Mouse (Mus musculus) limb, embryonic 10.5 days (tissue): ENCODE measurements around the gene Pnn. TPM values are rescaled to one million over a fixed set of nuclear protein-coding genes. Genes with fewer than 3 reads are reported as not detected.
A peak's percentile ranks its signal among the peaks of the same experiment; 100 is the strongest.

ENCODE experiments used
- DNase-seq: peaks from one replicate; pipeline ENCODE4 v3.0.0-alpha.2; 2017; ENCODE audit warnings: low spot score
- H3K27ac ChIP-seq: fragments of 300-500 bp; sonication (generic); 2 replicates; pipeline ENCODE4 v1.5.1; 2016; ENCODE audit warnings: mild to moderate bottlenecking
- H3K27me3 ChIP-seq: fragments of 300-500 bp; sonication (generic); 2 replicates; pipeline ENCODE4 v1.6.1; 2016; ENCODE audit warnings: low read depth, mild to moderate bottlenecking; ENCODE audit not compliant: poor library complexity, severe bottlenecking
- H3K36me3 ChIP-seq: fragments of 300-500 bp; sonication (generic); 2 replicates; pipeline ENCODE4 v1.6.1; 2016; ENCODE audit warnings: mild to moderate bottlenecking, moderate library complexity
- H3K4me1 ChIP-seq: fragments of 300-500 bp; sonication (generic); 2 replicates; pipeline ENCODE4 v1.6.1; 2016
- H3K4me3 ChIP-seq: fragments of 300-500 bp; sonication (generic); 2 replicates; pipeline ENCODE4 v1.5.1; 2016; ENCODE audit warnings: mild to moderate bottlenecking, moderate library complexity
- H3K9me3 ChIP-seq: fragments of 300-500 bp; sonication (generic); replicated peaks from 2 replicates; pipeline ENCODE4 v1.6.1; 2016; ENCODE audit warnings: mild to moderate bottlenecking
- WGBS: fragments of 180-500 bp; shearing (Covaris S2); methylation state at CpG from one replicate; pipeline ENCODE4 v1.1.7; 2016; 5-methylcytosine and 5-hydroxymethylcytosine counted together
- polyA plus RNA-seq: library from polyadenylated mRNA; unstranded; fragments of >200 nt; fragmentation: Nextera tagmentation; extraction: Ambion mirVana; gene quantifications from 2 replicates; pipeline ENCODE4 v1.2.1, GENCODE M21; 2016

Gene Pnn
- polyA plus RNA-seq, result 97.8 and 113 TPM in 2 replicates

DNA sequence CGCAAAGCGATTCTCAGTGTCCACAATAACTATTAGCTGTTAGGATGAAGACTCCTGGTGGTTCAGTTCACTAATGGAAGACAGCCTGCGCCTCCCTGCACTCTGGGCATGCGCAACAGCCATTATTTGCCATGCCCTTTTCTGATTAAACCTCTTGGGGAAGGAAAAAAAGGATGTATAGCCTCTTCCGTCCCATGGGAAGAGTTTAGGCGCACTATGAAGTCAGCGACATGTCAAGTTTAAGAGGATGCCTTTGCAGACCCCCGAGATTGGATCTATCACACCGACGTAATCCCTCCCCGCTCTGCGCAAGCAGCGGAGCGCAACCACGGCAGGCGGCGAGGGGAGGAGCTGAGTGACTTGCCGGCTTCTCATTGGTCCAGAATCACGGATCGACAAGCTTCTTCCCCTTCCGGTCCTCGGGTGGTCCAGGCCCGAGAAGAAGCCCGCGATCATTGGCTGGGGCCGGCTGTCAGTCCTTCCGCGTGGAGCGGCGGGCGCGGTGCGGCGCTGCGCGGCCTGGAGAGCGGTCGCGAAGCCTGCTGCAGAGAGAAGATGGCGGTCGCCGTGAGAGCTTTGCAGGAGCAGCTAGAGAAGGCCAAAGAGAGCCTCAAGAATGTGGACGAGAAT is at the start of gene Pnn:
Gene Pnn, plus strand, starts transcription at position 437 of the 630 bp plus-strand sequence.
- WGBS, result under 1% methylated on average over 43 of the region's 43 CpGs

DNA sequence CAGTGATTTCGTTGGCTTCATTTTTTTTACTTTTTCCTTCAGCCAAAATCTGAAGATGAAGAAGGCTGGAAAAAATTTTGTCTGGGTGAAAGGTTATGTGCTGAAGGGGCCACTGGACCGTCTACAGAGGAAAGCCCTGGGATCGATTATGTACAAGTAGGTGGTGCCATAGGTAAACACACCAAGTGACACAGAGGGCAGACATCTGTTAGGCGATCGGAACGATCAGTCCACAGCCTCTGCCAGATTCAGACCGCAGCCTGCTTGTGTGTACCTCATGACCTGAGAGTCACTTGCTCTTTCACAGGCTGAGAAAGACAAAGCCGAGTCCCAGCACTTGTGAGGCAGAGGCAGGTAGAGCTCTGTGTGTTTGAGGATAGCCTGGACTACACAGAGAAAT is 48.7 kb upstream of the Pnn start:
- WGBS, result 79% methylated on average over 8 of the region's 8 CpGs
- no peak for DNase-seq
- peaks cover 80% of the 10 kb centered on the region for H3K36me3 ChIP-seq
- no peak overlapping the region for H3K27ac ChIP-seq
- no peak overlapping the region for H3K4me3 ChIP-seq
- no peaks in the 10 kb centered on the region for H3K27me3 ChIP-seq
- no peaks in the 10 kb centered on the region for H3K9me3 ChIP-seq
- H3K4me1 ChIP-seq, result no peaks in the 10 kb centered on the region; the same call in 1 of the 2 replicates

More for the DNA sequence above, at the start of gene Pnn:
- peaks cover 10% of the 10 kb centered on the region for H3K4me1 ChIP-seq
- peak within 1 kb of the TSS; percentile 84 for H3K4me3 ChIP-seq
- peak; percentile 96 for DNase-seq
- H3K27me3 ChIP-seq, result no peaks in the 10 kb centered on the region
- peak within 1 kb of the TSS; percentile 95 for H3K27ac ChIP-seq
- H3K9me3 ChIP-seq, result no peaks in the 10 kb centered on the region
- peaks cover 37% of the 10 kb centered on the region for H3K36me3 ChIP-seq

DNA sequence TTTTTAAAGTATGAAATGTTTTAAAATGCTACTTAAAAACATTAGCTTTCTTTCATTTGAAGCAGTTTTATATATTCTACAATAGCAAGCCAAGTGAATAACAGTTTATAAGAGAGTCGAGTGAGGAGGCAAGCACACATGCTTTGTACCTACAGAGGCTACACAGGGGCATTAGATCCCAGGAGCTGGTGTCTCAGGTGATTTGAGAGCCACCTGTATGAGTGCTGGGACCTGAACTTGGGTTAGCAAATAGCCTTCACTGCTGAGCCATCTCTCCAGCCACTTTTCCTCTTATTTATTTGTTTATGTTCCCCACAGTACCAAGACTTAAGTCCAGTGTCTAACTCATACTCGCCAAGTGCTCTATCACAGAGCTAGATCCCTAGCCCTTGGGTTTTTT is 46.8 kb upstream of the Pnn start:
- H3K27me3 ChIP-seq, result no peaks in the 10 kb centered on the region
- H3K4me1 ChIP-seq, result no peaks in the 10 kb centered on the region
- no peak overlapping the region for H3K4me3 ChIP-seq
- 98% methylated on average over 2 of the region's 2 CpGs for WGBS
- H3K36me3 ChIP-seq, result peaks cover 92% of the 10 kb centered on the region
- no peak overlapping the region for H3K27ac ChIP-seq
- H3K9me3 ChIP-seq, result no peaks in the 10 kb centered on the region
- no peak for DNase-seq

DNA sequence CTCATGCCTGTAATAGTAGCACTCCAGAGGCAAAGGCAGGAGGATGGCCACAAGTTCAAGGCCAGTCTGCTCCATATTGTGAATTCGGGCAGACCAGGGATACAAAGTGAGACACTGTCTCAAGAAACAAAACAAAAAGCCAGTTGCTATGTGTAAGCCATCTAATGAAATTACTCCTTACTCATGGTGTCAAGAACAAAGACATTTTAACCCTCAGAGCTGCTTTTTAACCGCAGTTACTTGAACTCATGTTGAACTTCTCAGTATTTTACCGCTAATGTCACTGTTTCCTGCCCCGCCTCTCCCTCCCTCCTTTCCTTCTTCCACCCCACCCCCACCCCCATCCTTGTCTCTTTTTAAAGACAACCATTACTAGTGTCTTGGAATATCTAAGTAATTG is 45.4 kb upstream of the Pnn start:
- no peak for DNase-seq
- Histone ChIP-seq H3K9me3 (no peaks in the 10 kb centered on the region), H3K36me3 (peaks cover 96% of the 10 kb centered on the region), H3K27ac (no peak overlapping the region), H3K27me3 (no peaks in the 10 kb centered on the region), H3K4me1 (no peaks in the 10 kb centered on the region), H3K4me3 (no peak overlapping the region)
- WGBS, result 94% methylated on average over 4 of the region's 4 CpGs

DNA sequence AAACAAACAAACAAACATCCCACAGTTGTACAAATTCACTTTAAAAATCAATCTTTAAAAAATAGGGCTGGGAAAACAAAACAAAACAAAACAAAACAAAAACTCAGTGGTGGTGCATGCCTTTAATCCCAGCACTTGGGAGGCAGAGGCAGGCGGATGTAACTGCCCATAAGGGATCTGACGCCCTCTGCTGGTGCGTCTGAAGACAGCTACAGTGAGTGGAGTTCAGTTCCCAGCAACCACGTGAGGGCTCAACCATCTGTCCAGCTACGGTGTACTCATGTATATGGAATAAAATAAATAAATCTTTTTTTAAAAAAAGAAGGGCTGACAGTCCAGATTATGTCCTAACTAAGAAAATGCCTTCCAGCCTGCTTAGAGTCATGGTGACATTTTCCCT is 34.6 kb upstream of the Pnn start:
- Histone ChIP-seq H3K27ac (no peak overlapping the region), H3K27me3 (no peaks in the 10 kb centered on the region), H3K4me1 (no peaks in the 10 kb centered on the region), H3K4me3 (no peak overlapping the region), H3K36me3 (peaks cover 20% of the 10 kb centered on the region), H3K9me3 (no peaks in the 10 kb centered on the region)
- DNase-seq, result no peak
- 61% methylated on average over 5 of the region's 5 CpGs for WGBS

DNA sequence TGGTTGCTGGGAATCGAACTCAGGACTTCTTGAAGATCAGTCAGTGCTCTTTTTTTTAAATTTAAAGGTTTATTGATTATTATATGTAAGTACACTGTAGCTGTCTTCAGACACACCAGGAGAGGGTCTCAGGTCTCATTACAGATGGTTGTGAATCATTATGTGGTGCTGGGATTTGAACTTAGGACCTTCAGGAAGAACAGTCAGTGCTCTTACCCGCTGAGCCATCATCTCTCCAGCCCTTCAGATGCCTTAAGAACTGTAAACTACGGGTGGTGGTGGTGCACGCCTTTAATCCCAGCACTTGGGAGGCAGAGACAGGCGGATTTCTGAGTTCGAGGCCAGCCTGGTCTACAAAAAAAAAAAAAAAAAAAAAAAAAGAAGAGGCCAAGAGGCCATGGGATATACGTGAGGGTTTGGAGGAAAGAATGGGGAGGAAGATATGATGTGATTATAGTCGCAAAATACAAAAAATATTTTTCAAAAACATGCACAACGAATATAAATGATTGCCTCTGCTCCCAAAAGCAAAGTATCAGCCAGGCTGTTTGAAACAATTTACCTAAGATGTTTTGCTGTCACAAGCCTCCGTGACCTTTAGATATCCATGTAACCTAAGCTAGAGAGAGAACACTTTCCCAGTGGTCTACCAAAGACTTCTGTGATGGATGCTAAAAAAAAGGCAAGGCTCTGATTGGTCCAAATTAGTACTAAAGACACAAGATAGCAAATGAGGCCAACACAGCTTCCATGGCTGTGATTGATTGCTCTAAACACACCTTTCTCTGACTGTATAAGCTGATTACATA is 27.3 kb upstream of the Pnn start:
- Histone ChIP-seq H3K4me3 (peak overlapping the region; percentile 38; the same call in 1 of the 2 replicates), H3K9me3 (no peaks in the 10 kb centered on the region), H3K27ac (peak overlapping the region; percentile 96), H3K36me3 (peaks cover 25% of the 10 kb centered on the region), H3K4me1 (peaks cover 4% of the 10 kb centered on the region; the same call in 1 of the 2 replicates), H3K27me3 (no peaks in the 10 kb centered on the region)
- no peak for DNase-seq
- WGBS, result 66% methylated on average over 10 of the region's 10 CpGs

DNA sequence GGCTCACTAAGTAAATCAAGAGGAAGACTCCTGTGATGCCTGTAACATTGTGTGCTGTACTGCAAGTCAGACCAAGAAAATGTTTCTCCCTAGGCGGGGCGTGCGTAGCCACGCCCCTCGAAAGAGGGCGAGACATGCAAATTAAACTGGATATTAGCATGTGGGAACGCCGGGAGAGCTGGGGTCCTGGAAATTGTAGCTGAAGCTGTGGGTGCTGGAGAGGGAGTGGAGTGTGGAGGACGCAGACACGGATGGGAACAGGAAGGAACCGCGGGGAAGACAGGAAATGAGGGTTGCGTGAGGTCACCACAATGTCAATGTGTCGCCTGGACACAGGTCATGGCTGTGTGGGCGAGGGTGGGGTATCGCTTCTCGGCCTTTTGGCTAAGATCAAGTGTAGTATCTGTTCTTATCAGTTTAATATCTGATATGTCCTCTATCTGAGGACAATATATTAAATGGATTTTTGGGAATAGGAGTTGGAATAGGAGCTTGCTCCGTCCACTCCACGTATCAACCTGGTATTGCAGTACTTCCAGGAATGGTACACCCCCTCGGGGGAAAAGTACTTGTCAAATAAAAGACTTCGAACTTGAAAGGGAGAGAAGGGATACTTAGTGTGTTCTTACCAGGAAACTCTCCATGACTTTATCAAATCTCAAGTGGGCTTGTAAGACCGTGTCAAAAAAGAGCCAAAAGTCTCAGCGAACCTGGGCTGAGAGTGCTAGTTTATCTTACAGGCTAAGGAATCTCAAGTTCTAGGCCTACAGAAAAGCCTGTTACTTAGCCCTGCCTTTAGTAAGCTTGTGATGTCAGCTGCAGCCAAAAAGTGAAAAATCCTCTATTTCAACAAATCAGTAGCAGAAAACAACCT is 26.5 kb upstream of the Pnn start:
- Histone ChIP-seq H3K4me3 (peak overlapping the region; percentile 38), H3K36me3 (peaks cover 34% of the 10 kb centered on the region), H3K27ac (peak overlapping the region; percentile 96), H3K4me1 (peaks cover 4% of the 10 kb centered on the region; the same call in 1 of the 2 replicates), H3K9me3 (no peaks in the 10 kb centered on the region), H3K27me3 (no peaks in the 10 kb centered on the region)
- DNase-seq, result peak; percentile 76
- WGBS, result 2% methylated on average over 23 of the region's 23 CpGs

DNA sequence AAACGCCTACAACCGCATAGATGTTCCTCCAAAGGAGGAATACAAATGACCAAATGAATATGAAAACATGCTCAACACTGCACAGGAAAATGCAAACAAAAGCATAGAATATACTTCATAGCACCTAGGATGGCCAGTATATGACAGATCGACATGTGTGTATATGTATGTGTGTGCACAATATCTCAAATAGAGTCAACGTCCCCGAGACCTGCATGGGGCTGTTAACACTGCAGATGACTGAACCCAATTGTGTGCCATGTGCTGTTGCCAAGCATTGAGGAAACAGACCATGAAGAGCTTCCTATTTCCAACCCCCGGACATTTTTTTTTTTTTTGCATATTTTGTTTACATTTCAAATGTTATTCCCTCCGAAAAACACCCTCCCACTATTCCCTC is 25.8 kb upstream of the Pnn start:
- H3K36me3 ChIP-seq, result peaks cover 40% of the 10 kb centered on the region
- H3K4me3 ChIP-seq, result no peak overlapping the region
- peaks cover 4% of the 10 kb centered on the region; the same call in 1 of the 2 replicates for H3K4me1 ChIP-seq
- H3K9me3 ChIP-seq, result no peaks in the 10 kb centered on the region
- DNase-seq, result no peak
- WGBS, result 30% methylated on average over 7 of the region's 7 CpGs
- H3K27ac ChIP-seq, result no peak overlapping the region
- no peaks in the 10 kb centered on the region for H3K27me3 ChIP-seq

DNA sequence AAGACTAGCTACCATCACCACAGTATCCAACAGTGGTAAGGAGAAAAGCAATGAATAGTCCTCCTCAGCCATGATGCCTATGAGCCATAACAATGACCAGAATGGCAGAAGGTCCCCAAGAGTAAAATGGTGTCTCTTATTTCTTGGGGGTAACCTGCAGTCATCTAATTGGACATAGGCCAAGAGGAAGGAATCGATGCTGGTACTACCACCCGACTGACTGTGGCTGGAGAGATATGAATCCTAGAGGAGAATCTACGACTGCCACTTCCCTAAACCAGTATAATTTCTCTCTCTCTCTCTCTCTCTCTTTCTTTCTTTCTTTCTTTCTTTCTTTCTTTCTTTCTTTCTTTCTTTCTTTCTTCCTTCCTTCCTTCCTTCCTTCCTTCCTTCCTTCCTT is 14.2 kb upstream of the Pnn start:
- no peak for DNase-seq
- Histone ChIP-seq H3K36me3 (peaks cover 79% of the 10 kb centered on the region), H3K9me3 (no peaks in the 10 kb centered on the region), H3K27ac (no peak overlapping the region), H3K4me3 (no peak overlapping the region), H3K4me1 (no peaks in the 10 kb centered on the region), H3K27me3 (no peaks in the 10 kb centered on the region)
- WGBS, result 93% methylated on average over 3 of the region's 3 CpGs

DNA sequence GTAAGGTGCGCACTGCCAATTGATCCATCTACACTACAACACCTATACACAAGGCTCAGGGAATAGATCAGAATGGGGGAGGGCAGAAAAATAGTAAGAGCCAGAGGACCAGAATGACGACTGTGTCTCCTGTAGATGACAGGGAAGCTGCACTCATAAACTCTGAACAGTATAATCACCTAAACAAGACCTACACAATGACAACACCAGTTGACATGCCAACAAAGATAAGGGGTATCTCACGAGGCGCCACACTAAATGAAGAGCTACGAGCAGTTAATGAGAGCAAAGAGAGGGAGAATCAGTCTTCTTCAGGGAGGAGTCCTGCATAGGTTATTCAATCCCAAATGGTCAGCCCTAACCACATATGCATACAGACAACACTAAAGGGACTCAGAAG is 13.5 kb upstream of the Pnn start:
- Histone ChIP-seq H3K36me3 (peaks cover 79% of the 10 kb centered on the region), H3K4me3 (no peak overlapping the region), H3K27me3 (no peaks in the 10 kb centered on the region), H3K27ac (no peak overlapping the region), H3K9me3 (no peaks in the 10 kb centered on the region), H3K4me1 (no peaks in the 10 kb centered on the region)
- WGBS, result 90% methylated on average over 5 of the region's 5 CpGs
- DNase-seq, result no peak

DNA sequence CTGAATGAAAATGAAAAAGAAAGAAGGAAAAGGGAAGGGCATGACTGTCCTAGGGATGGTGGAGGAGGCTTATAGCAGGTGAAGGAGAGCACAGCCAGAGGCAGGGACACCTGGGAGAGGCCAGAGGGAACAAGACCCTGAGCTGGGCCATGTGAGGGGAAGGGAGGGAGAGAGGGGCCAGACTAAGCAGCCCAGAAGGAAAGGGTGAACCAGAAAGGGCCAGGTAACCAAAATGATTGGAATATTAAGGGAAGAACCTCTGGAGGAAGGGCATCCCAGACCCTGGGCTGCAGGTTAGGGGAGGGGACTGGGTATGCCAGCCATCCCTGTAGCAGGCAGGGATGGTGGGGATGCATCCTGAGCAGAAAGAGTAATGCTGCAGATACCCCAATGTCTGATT is 12.7 kb upstream of the Pnn start:
- DNase-seq, result no peak

DNA sequence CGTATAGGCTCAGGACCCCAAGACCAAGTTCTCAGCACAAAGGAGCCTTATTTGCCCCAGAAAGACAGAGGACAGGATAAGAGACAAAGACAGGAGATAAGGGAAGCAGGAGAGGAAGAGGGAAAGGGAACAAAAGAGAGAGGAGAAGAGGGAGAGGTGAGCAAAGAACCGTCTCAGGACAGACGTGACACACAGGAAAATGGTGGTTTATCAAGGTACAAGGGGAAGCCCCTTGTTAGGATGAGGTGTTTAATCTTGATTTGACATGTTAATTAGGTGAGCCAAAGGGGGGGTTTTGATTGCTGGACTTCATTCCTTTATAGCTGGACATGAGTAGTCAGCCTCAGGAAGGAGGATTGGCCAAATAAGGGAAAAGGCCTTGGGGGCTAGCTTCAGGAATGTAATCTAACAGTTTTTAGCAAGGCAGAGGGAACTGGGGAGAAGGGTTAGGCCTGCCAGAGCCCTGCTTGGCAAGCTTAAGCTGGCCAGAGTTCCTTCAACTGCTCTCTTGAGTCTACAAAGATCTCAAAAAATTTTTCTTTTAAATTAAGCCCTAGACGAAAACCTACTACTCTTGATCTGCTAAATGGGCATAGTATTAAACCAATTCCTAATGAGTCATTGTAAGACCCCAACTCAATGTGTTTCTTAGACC is 11.4 kb upstream of the Pnn start:
- no peaks in the 10 kb centered on the region for H3K27me3 ChIP-seq
- no peak for DNase-seq
- 85% methylated on average over 4 of the region's 4 CpGs for WGBS
- no peaks in the 10 kb centered on the region for H3K9me3 ChIP-seq
- no peak overlapping the region for H3K4me3 ChIP-seq
- peaks cover 72% of the 10 kb centered on the region for H3K36me3 ChIP-seq
- no peak overlapping the region for H3K27ac ChIP-seq
- H3K4me1 ChIP-seq, result peaks cover 10% of the 10 kb centered on the region

More for the DNA sequence above, 12.7 kb upstream of the Pnn start:
- H3K36me3 ChIP-seq, result peaks cover 79% of the 10 kb centered on the region
- no peaks in the 10 kb centered on the region for H3K4me1 ChIP-seq
- no peaks in the 10 kb centered on the region for H3K9me3 ChIP-seq
- no peak overlapping the region for H3K4me3 ChIP-seq
- no peaks in the 10 kb centered on the region for H3K27me3 ChIP-seq
- no peak overlapping the region for H3K27ac ChIP-seq
